Mouse (Mus musculus) ovary, postnatal 10 days (tissue): ENCODE results near the gene Zmiz2.
"Not testable (repeated sequence)": the region's sequence is repeated elsewhere in the genome, so short reads cannot be mapped to it uniquely, and the experiment has no call there.

Experiments used
- DNase-seq: peaks from one replicate; pipeline ENCODE4 v3.0.0; 2022; ENCODE audit warnings: low spot score

The Zmiz2 gene

GRCm38 (mm10) chr11:6388726-6389413 is at the start of gene Zmiz2:
Gene Zmiz2 (plus strand): TSS chr11:6389074.
- DNase-seq, result peak; percentile 91

- DNase-seq, result no peak
Measured at GRCm38 (mm10) chr11:6345956-6346355, 42.9 kb upstream of the Zmiz2 start.

- no peak for DNase-seq
Measured at GRCm38 (mm10) chr11:6346966-6347365, 41.9 kb upstream of the Zmiz2 start.

- no peak for DNase-seq
Measured at GRCm38 (mm10) chr11:6348681-6349200, 40.1 kb upstream of the Zmiz2 start.

- DNase-seq, result no peak
Measured at GRCm38 (mm10) chr11:6349586-6349985, 39.3 kb upstream of the Zmiz2 start.

GRCm38 (mm10) chr11:6355106-6355505 is 33.8 kb upstream of the Zmiz2 start:
- DNase-seq, result no peak

- DNase-seq, result no peak
Measured at GRCm38 (mm10) chr11:6364581-6365275, 24.1 kb upstream of the Zmiz2 start.

- DNase-seq, result peak; percentile 21
Measured at GRCm38 (mm10) chr11:6365885-6366284, 23.0 kb upstream of the Zmiz2 start.

GRCm38 (mm10) chr11:6366434-6366833 is 22.4 kb upstream of the Zmiz2 start:
- DNase-seq, result no peak

- DNase-seq, result no peak
Measured at GRCm38 (mm10) chr11:6367156-6367555, 21.7 kb upstream of the Zmiz2 start.

- not testable (repeated sequence) for DNase-seq
Measured at GRCm38 (mm10) chr11:6367986-6368385, 20.9 kb upstream of the Zmiz2 start.

GRCm38 (mm10) chr11:6371376-6372155 is 17.3 kb upstream of the Zmiz2 start:
- no peak for DNase-seq

GRCm38 (mm10) chr11:6372784-6373183 is 16.1 kb upstream of the Zmiz2 start:
- DNase-seq, result no peak

- DNase-seq, result no peak
Measured at GRCm38 (mm10) chr11:6380916-6381315, 8.0 kb upstream of the Zmiz2 start.

- no peak for DNase-seq
Measured at GRCm38 (mm10) chr11:6388126-6388725, 648 bp upstream of the Zmiz2 start.

- DNase-seq, result no peak
Measured at GRCm38 (mm10) chr11:6389483-6389921, 628 bp downstream of the Zmiz2 start.

- no peak for DNase-seq
Measured at GRCm38 (mm10) chr11:6390376-6391053, 1.6 kb downstream of the Zmiz2 start.

GRCm38 (mm10) chr11:6391516-6392276 is 2.8 kb downstream of the Zmiz2 start:
- no peak for DNase-seq

- DNase-seq, result no peak
Measured at GRCm38 (mm10) chr11:6392857-6393256, 4.0 kb downstream of the Zmiz2 start.

GRCm38 (mm10) chr11:6393866-6394265 is 5.0 kb downstream of the Zmiz2 start:
- DNase-seq, result no peak

- no peak for DNase-seq
Measured at GRCm38 (mm10) chr11:6395565-6395964, 6.7 kb downstream of the Zmiz2 start.
